Mouse (Mus musculus): ENCODE data around the gene Fam189a2. TPM values are rescaled to one million over a fixed set of nuclear protein-coding genes. Genes with fewer than 3 reads are reported as not detected.

The Fam189a2 gene
- total and polyA plus RNA-seq, 3 experiments, result not detected

- no peaks in the 10 kb centered on the region for H3K9me3 ChIP-seq (replicated peaks; ENCODE audit: insufficient read depth, low read length)
Measured at GRCm38 (mm10) chr19:23941422-23941949, 89.3 kb downstream of the Fam189a2 start.

GRCm38 (mm10) chr19:23930826-23931225 is 100.0 kb downstream of the Fam189a2 start:
- DNase-seq (ENCODE audit: low read depth, low spot score), result no peak
- no peaks in the 10 kb centered on the region for H3K27me3 ChIP-seq (ENCODE audit: control insufficient read depth in 1 of 2, insufficient read depth in 2 of 2, low read length in 2 of 2)
- no peaks in the 10 kb centered on the region for H3K9me3 ChIP-seq (replicated peaks; ENCODE audit: insufficient read depth, low read length)
- no peak overlapping the region for H3K27ac ChIP-seq (ENCODE audit: control insufficient read depth, low read depth, low read length)
- H3K9ac ChIP-seq (ENCODE audit: control insufficient read depth, low read depth, low read length, poor library complexity, severe bottlenecking), result no peak overlapping the region
- H3K4me3 ChIP-seq (ENCODE audit: control insufficient read depth in 1 of 2, insufficient read depth in 1 of 2, low read depth in 2 of 2, low read length in 2 of 2), result no peak overlapping the region
- no peaks in the 10 kb centered on the region for H3K4me1 ChIP-seq (ENCODE audit: control insufficient read depth in 1 of 2, insufficient read depth in 2 of 2, low read length in 2 of 2)
- no peaks in the 10 kb centered on the region for H3K36me3 ChIP-seq (ENCODE audit: control insufficient read depth in 1 of 2, insufficient read depth in 2 of 2, low read length in 2 of 2)
- no peaks in the 10 kb centered on the region for H3K79me2 ChIP-seq (ENCODE audit: control insufficient read depth, insufficient read depth, low read length, poor library complexity)
- TF ChIP-seq EP300 (IDR thresholded peaks at IDR 0.05; ENCODE audit: low read depth in 1 of 2, low read length in 2 of 2) (no peak), BHLHE40 (IDR thresholded peaks at IDR 0.05; ENCODE audit: borderline replicate concordance, low read depth, low read length) (no peak), E2F4 (IDR thresholded peaks at IDR 0.05; ENCODE audit: borderline replicate concordance, low read depth, low read length) (no peak), MAZ (IDR thresholded peaks at IDR 0.05; ENCODE audit: low read depth, low read length) (no peak), NELFE (IDR thresholded peaks at IDR 0.05; ENCODE audit: low read depth, low read length) (no peak), TAL1 (IDR thresholded peaks at IDR 0.05; ENCODE audit: low read length) (no peak), CHD1 (IDR thresholded peaks at IDR 0.05; ENCODE audit: low read depth, low read length) (no peak), JUND (IDR thresholded peaks at IDR 0.05; ENCODE audit: low read depth, low read length) (no peak), TBP (IDR thresholded peaks at IDR 0.05; ENCODE audit: low read depth, low read length) (no peak), CHD2 (IDR thresholded peaks at IDR 0.05; ENCODE audit: low read length) (no peak), RAD21 (IDR thresholded peaks at IDR 0.05; ENCODE audit: low read depth, low read length) (no peak), USF1 (IDR thresholded peaks at IDR 0.05; ENCODE audit: low read depth, low read length) (no peak), UBTF (IDR thresholded peaks at IDR 0.05; ENCODE audit: borderline replicate concordance, insufficient read depth, low read depth, low read length) (no peak), ELF1 (IDR thresholded peaks at IDR 0.05; ENCODE audit: low read depth, low read length) (no peak), POLR2A (IDR thresholded peaks at IDR 0.05; ENCODE audit: control insufficient read depth in 1 of 2, insufficient read depth in 1 of 2, low read depth in 1 of 2, low read length in 2 of 2, poor library complexity in 1 of 2) (no peak), CTCF (IDR thresholded peaks at IDR 0.05 in 2 of 3, conservative IDR thresholded peaks at IDR 0.05 in 1 of 3; ENCODE audit: control insufficient read depth in 1 of 3, insufficient read depth in 1 of 3, low read depth in 2 of 3, low read length in 3 of 3, poor library complexity in 1 of 3, severe bottlenecking in 1 of 3) (no peak), ZMIZ1 (IDR thresholded peaks at IDR 0.05; ENCODE audit: low read depth, low read length) (no peak), MYC (IDR thresholded peaks at IDR 0.05; ENCODE audit: low read depth, low read length) (no peak), POLR2AphosphoS2 (IDR thresholded peaks at IDR 0.05; ENCODE audit: low read length) (no peak)

More at GRCm38 (mm10) chr19:23941422-23941949, 89.3 kb downstream of the Fam189a2 start:
- Histone ChIP-seq H3K4me3 (ENCODE audit: control insufficient read depth in 1 of 2, insufficient read depth in 1 of 2, low read depth in 2 of 2, low read length in 2 of 2) (no peak overlapping the region), H3K4me1 (ENCODE audit: control insufficient read depth in 1 of 2, insufficient read depth in 2 of 2, low read length in 2 of 2) (no peaks in the 10 kb centered on the region), H3K36me3 (ENCODE audit: control insufficient read depth in 1 of 2, insufficient read depth in 2 of 2, low read length in 2 of 2) (no peaks in the 10 kb centered on the region), H3K9ac (ENCODE audit: control insufficient read depth, low read depth, low read length, poor library complexity, severe bottlenecking) (no peak overlapping the region), H3K27me3 (ENCODE audit: control insufficient read depth in 1 of 2, insufficient read depth in 2 of 2, low read length in 2 of 2) (no peaks in the 10 kb centered on the region), H3K79me2 (ENCODE audit: control insufficient read depth, insufficient read depth, low read length, poor library complexity) (no peaks in the 10 kb centered on the region), H3K27ac (ENCODE audit: control insufficient read depth, low read depth, low read length) (no peak overlapping the region)
- TF ChIP-seq CHD2 (IDR thresholded peaks at IDR 0.05; ENCODE audit: low read length) (no peak), NELFE (IDR thresholded peaks at IDR 0.05; ENCODE audit: low read depth, low read length) (no peak), KAT2A (conservative IDR thresholded peaks at IDR 0.05; ENCODE audit: low read depth, low read length) (no peak), E2F4 (IDR thresholded peaks at IDR 0.05; ENCODE audit: borderline replicate concordance, low read depth, low read length) (no peak), SIN3A (IDR thresholded peaks at IDR 0.05; ENCODE audit: low read length) (no peak), MYC (IDR thresholded peaks at IDR 0.05; ENCODE audit: low read depth, low read length) (no peak), NRF1 (IDR thresholded peaks at IDR 0.05; ENCODE audit: insufficient read depth, low read depth, low read length, poor library complexity, severe bottlenecking) (no peak), POLR2AphosphoS5 (IDR thresholded peaks at IDR 0.05; ENCODE audit: borderline replicate concordance, low read depth, low read length) (no peak), ELF1 (IDR thresholded peaks at IDR 0.05; ENCODE audit: low read depth, low read length) (no peak), GABPA (IDR thresholded peaks at IDR 0.05; ENCODE audit: low read depth, low read length) (no peak), CTCF (IDR thresholded peaks at IDR 0.05 in 2 of 3, conservative IDR thresholded peaks at IDR 0.05 in 1 of 3; ENCODE audit: control insufficient read depth in 1 of 3, insufficient read depth in 1 of 3, low read depth in 2 of 3, low read length in 3 of 3, poor library complexity in 1 of 3, severe bottlenecking in 1 of 3) (no peak), ZKSCAN1 (IDR thresholded peaks at IDR 0.05; ENCODE audit: low read depth, low read length) (no peak), EP300 (IDR thresholded peaks at IDR 0.05; ENCODE audit: low read depth in 1 of 2, low read length in 2 of 2) (no peak), JUND (IDR thresholded peaks at IDR 0.05; ENCODE audit: low read depth, low read length) (no peak), RCOR1 (IDR thresholded peaks at IDR 0.05; ENCODE audit: low read depth, low read length) (no peak), TCF12 (IDR thresholded peaks at IDR 0.05; ENCODE audit: low read depth, low read length) (no peak), MAZ (IDR thresholded peaks at IDR 0.05; ENCODE audit: low read depth, low read length) (no peak)
- DNase-seq (ENCODE audit: low read depth, low spot score), result no peak

Data from MEL (cell line).